ENCODE assay signal across 27 mouse cellular contexts in genomic region chr17:89900610-89901009, GRCm38 (mm10). TPM values are rescaled to one million over a fixed set of nuclear protein-coding genes. Genes with fewer than 3 reads are reported as not detected.
A peak's percentile ranks its signal among the peaks of the same experiment; 100 is the strongest.
DNase-seq lines count a peak whose midpoint lies in the region; ATAC-seq lines count a peak whose summit lies in the region.
"Had no signal": no experiment of that assay in that cellular context is flagged by ENCODE, and none has a peak within 500 bp of the region (broad histone marks: within the 10 kb centered on the region; RNA-seq: fewer than 3 reads in every experiment).

No protein-coding gene starts in this region.

- peak; percentile 28 for DNase-seq in heart, adult 11 months
- DNase-seq in ES-CJ7 (ENCODE audit: low read depth, low spot score) = peak; percentile 21
- peak; percentile 9 for DNase-seq in embryonic facial prominence, embryonic 10.5 days (ENCODE audit: low spot score)
- DNase-seq in limb, embryonic 11.5 days (ENCODE audit: low spot score) = no peak
- no peak for DNase-seq in adrenal gland, postnatal 36 days
- DNase-seq: adrenal gland, adult 2 months; adrenal gland, postnatal 14 days; cerebellum, adult 11-12 months; cerebellum, adult 8-10 months; cerebellum, postnatal 10 days; cerebellum, postnatal 36 days; gastrocnemius, adult 2 months; gastrocnemius, postnatal 25 days; heart, adult 2 months; kidney, adult 2 months had no signal

- no peaks in the 10 kb centered on the region for H3K36me3 ChIP-seq in heart, embryonic 11.5 days (ENCODE audit: control insufficient read depth, insufficient read depth, low read length)
- H3K36me3 ChIP-seq in embryonic facial prominence, embryonic 10.5 days (replicated peaks) = no peaks in the 10 kb centered on the region
- no peaks in the 10 kb centered on the region for H3K36me3 ChIP-seq in limb, embryonic 11.5 days (ENCODE audit: control insufficient read depth, insufficient read depth, low read length)
- H3K36me3 ChIP-seq in intestine, embryonic 16.5 days (ENCODE audit: control insufficient read depth, insufficient read depth, low read length) = no peaks in the 10 kb centered on the region
- H3K36me3 ChIP-seq: embryonic facial prominence, embryonic 13.5 days; heart, embryonic 10.5 days; hindbrain, embryonic 12.5 days had no signal

- no peak for ATAC-seq in heart, embryonic 11.5 days (replicated peaks; ENCODE audit: insufficient number of reproducible peaks, low FRiP score, low TSS enrichment)
- peak; percentile 54; the same call in 1 of the 2 replicates for ATAC-seq in limb, embryonic 11.5 days (ENCODE audit: insufficient number of reproducible peaks, low FRiP score, low TSS enrichment, low read depth)
- no peak for ATAC-seq in intestine, embryonic 16.5 days
- ATAC-seq: CD4-positive, CD25-positive, alpha-beta regulatory T cell, adult 4 months; forebrain, embryonic 13.5 days; forebrain, embryonic 16.5 days; hindbrain, postnatal 0 days; inflammation-experienced regulatory T-cells, adult 6 months; intestine, postnatal 0 days had no signal

- no peaks in the 10 kb centered on the region for H3K4me1 ChIP-seq in heart, embryonic 11.5 days (ENCODE audit: control insufficient read depth, insufficient read depth, low read length)
- H3K4me1 ChIP-seq in embryonic facial prominence, embryonic 10.5 days = no peaks in the 10 kb centered on the region
- H3K4me1 ChIP-seq in limb, embryonic 11.5 days (ENCODE audit: control insufficient read depth, insufficient read depth, low read length) = no peaks in the 10 kb centered on the region
- no peaks in the 10 kb centered on the region for H3K4me1 ChIP-seq in intestine, embryonic 16.5 days (ENCODE audit: control insufficient read depth, insufficient read depth, low read length)
- H3K4me1 ChIP-seq: embryonic facial prominence, embryonic 13.5 days; forebrain, embryonic 13.5 days; heart, embryonic 10.5 days; hindbrain, embryonic 12.5 days had no signal

- WGBS in heart, embryonic 11.5 days (ENCODE audit: insufficient replicate concordance) = 55% methylated on average over 7 of the region's 7 CpGs
- 64% methylated on average over 7 of the region's 7 CpGs for WGBS in embryonic facial prominence, embryonic 10.5 days
- WGBS in limb, embryonic 11.5 days = 57% methylated on average over 7 of the region's 7 CpGs
- WGBS in intestine, embryonic 16.5 days = 57% methylated on average over 7 of the region's 7 CpGs

- H3K9me3 ChIP-seq in heart, embryonic 11.5 days (replicated peaks; ENCODE audit: control insufficient read depth, low read length) = no peaks in the 10 kb centered on the region
- H3K9me3 ChIP-seq in embryonic facial prominence, embryonic 10.5 days = no peaks in the 10 kb centered on the region
- no peaks in the 10 kb centered on the region for H3K9me3 ChIP-seq in limb, embryonic 11.5 days (ENCODE audit: control insufficient read depth, low read length)
- H3K9me3 ChIP-seq in intestine, embryonic 16.5 days (ENCODE audit: control insufficient read depth, low read length) = no peaks in the 10 kb centered on the region
- H3K9me3 ChIP-seq: embryonic facial prominence, embryonic 13.5 days; forebrain, embryonic 13.5 days; heart, embryonic 10.5 days; hindbrain, embryonic 12.5 days had no signal

- no peak overlapping the region for H3K4me3 ChIP-seq in heart, embryonic 11.5 days (ENCODE audit: low read depth, low read length)
- no peak overlapping the region for H3K4me3 ChIP-seq in embryonic facial prominence, embryonic 10.5 days
- no peak overlapping the region for H3K4me3 ChIP-seq in limb, embryonic 11.5 days (ENCODE audit: low read depth, low read length)
- H3K4me3 ChIP-seq in intestine, embryonic 16.5 days (ENCODE audit: low read length) = no peak overlapping the region
- H3K4me3 ChIP-seq: embryonic facial prominence, embryonic 13.5 days; erythroblast, embryonic 14.5 days; forebrain, embryonic 13.5 days; gastrocnemius, adult 2 months; heart, adult 2 months; heart, embryonic 10.5 days; hindbrain, embryonic 12.5 days had no signal

- no peak overlapping the region for H3K27ac ChIP-seq in heart, embryonic 11.5 days (ENCODE audit: low read depth, low read length)
- no peak overlapping the region for H3K27ac ChIP-seq in embryonic facial prominence, embryonic 10.5 days (replicated peaks)
- H3K27ac ChIP-seq in limb, embryonic 11.5 days (replicated peaks; ENCODE audit: low read depth, low read length) = no peak overlapping the region
- H3K27ac ChIP-seq in intestine, embryonic 16.5 days (ENCODE audit: low read length) = no peak overlapping the region
- H3K27ac ChIP-seq: embryonic facial prominence, embryonic 13.5 days; forebrain, embryonic 13.5 days; gastrocnemius, adult 2 months; heart, adult 2 months; heart, embryonic 10.5 days; hindbrain, embryonic 12.5 days; hindbrain, postnatal 0 days had no signal

- no peaks in the 10 kb centered on the region for H3K27me3 ChIP-seq in heart, embryonic 11.5 days (ENCODE audit: control insufficient read depth, insufficient read depth, low read length)
- H3K27me3 ChIP-seq in embryonic facial prominence, embryonic 10.5 days (replicated peaks; ENCODE audit: low read depth, poor library complexity, severe bottlenecking) = no peaks in the 10 kb centered on the region
- no peaks in the 10 kb centered on the region for H3K27me3 ChIP-seq in limb, embryonic 11.5 days (ENCODE audit: control insufficient read depth, insufficient read depth, low read length)
- H3K27me3 ChIP-seq in intestine, embryonic 16.5 days (replicated peaks; ENCODE audit: control insufficient read depth, insufficient read depth, low read length) = no peaks in the 10 kb centered on the region
- H3K27me3 ChIP-seq: embryonic facial prominence, embryonic 13.5 days; forebrain, embryonic 13.5 days; hindbrain, embryonic 12.5 days had no signal

- no peak overlapping the region for H3K9ac ChIP-seq in heart, embryonic 11.5 days (ENCODE audit: low read depth, low read length)
- no peak overlapping the region for H3K9ac ChIP-seq in limb, embryonic 11.5 days (ENCODE audit: low read length)
- H3K9ac ChIP-seq in intestine, embryonic 16.5 days (ENCODE audit: low read depth, low read length) = no peak overlapping the region
- H3K9ac ChIP-seq: embryonic facial prominence, embryonic 13.5 days; forebrain, embryonic 13.5 days; hindbrain, embryonic 12.5 days had no signal

- H3K4me2 ChIP-seq in heart, embryonic 11.5 days = no peak overlapping the region
- H3K4me2 ChIP-seq in limb, embryonic 11.5 days (ENCODE audit: low read depth, severe bottlenecking) = no peak overlapping the region
- H3K4me2 ChIP-seq in intestine, embryonic 16.5 days (ENCODE audit: low read depth, low read length) = no peak overlapping the region
- H3K4me2 ChIP-seq: embryonic facial prominence, embryonic 13.5 days; forebrain, embryonic 13.5 days; hindbrain, embryonic 12.5 days had no signal

RNA-seq across cellular contexts. Expression of gene Gm10184, which starts 9.6 kb away (rescaled TPM):
- polyA plus RNA-seq in heart, embryonic 11.5 days (2014; fragmentation: Nextera tagmentation; extraction: Ambion mirVana) = 47.2 and 47.4 TPM in 2 replicates
- polyA plus RNA-seq in embryonic facial prominence, embryonic 10.5 days (2016; fragmentation: Nextera tagmentation; extraction: Ambion mirVana) = 77.5 and 88.6 TPM in 2 replicates
- polyA plus RNA-seq in limb, embryonic 11.5 days (2014; fragmentation: Nextera tagmentation; extraction: Ambion mirVana) = 66.7 and 67.2 TPM in 2 replicates
- polyA plus RNA-seq in intestine, embryonic 16.5 days (2015; fragmentation: Nextera tagmentation; extraction: Ambion mirVana) = 38.3 and 39.4 TPM in 2 replicates
- 10 to 100 TPM; 11.4 to 12.5 TPM for total RNA-seq in adrenal gland, postnatal 36 days (2021)

Comparison
In these comparisons a context has a peak if more than half of its experiments do, and no peak if none do; other contexts are left out.
1. DNase-seq: peak in heart, adult 11 months (single experiment), ES-CJ7 (single experiment) and embryonic facial prominence, embryonic 10.5 days (single experiment); none in limb, embryonic 11.5 days (single experiment) and adrenal gland, postnatal 36 days (0 of 2).